Mouse (Mus musculus) hematopoietic multipotent progenitor cell, adult 10-12 weeks (in vitro differentiated cells): ENCODE data around the gene 1700013H16Rik. TPM values are rescaled to one million over a fixed set of nuclear protein-coding genes. Genes with fewer than 3 reads are reported as not detected.

ENCODE experiments used
- polyA plus RNA-seq: library from polyadenylated mRNA; stranded (reverse); fragments of >175 nt; gene quantifications from 2 replicates; pipeline ENCODE4 v1.2.3, GENCODE M21; 2012; ENCODE audit warnings: low replicate concordance

The 1700013H16Rik gene
- not detected in 2 replicates for polyA plus RNA-seq

DNA sequence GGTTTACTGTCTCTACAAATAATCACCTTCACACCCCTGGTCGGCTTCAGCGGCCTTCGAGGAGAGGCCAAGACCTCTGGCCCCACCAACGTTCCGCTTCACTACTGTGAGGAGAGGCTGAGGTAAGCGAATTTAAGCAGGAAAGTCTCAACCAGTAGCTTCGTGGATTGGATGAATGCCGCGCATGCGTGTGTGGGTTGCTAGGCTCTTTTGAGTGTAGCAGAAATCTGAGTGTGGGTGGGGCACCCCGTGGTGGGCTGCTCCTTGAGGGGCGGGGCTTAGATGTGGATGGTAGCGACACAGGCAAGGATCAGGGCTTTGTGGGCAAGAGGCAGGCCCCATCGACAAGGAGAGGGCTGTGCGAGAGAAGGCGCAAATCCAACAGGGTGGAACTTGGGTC lies at the start of gene 1700013H16Rik:
TSS of gene 1700013H16Rik (minus strand) at position 96 of the 400 bp plus-strand sequence.

DNA sequence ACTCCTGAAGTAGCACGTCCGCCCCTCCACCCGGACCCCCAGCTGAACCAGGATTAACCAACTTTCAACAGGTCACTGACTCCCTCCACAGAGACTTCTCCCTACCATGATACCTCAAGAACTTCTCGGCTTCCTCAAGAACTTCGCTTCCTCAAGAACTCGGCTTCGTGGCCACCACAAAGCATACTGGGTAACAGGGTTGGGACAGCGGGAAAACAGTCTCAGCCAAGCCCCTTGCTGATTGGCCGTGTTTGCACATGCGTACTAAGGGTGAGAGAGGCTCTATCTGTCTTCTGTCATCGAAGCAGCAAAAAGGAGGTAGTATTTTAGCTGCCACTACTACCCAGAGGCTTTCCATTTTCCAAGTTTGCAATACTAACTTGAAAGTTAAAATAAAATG lies 39.9 kb upstream of the 1700013H16Rik start, which contains the start of gene Xlr:
TSS of gene Xlr (minus strand) at position 188 of the 400 bp plus-strand sequence.

DNA sequence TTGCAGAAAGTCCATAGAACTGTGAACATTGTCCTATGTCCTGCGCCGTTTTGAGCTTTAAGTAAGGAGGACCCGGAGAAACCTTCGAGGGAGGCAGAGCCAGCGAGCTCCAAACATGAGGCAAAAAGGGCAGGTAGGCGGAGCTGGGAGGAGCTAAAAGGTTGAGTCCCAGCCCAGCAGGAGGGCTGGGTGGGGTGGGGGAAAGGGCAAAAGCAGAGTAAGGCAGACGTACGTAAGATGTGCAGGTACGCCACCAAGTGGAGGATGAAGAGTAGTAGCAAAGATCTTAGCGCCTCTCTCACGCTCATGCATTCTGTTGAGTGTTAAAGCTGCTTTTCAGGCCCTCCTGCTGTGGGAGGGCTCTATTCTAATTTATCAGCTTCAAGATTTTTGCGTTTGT lies 18.6 kb upstream of the 1700013H16Rik start, which contains the start of gene Zfp36l3:
TSS of gene Zfp36l3 (minus strand) at position 119 of the 400 bp plus-strand sequence.

DNA sequence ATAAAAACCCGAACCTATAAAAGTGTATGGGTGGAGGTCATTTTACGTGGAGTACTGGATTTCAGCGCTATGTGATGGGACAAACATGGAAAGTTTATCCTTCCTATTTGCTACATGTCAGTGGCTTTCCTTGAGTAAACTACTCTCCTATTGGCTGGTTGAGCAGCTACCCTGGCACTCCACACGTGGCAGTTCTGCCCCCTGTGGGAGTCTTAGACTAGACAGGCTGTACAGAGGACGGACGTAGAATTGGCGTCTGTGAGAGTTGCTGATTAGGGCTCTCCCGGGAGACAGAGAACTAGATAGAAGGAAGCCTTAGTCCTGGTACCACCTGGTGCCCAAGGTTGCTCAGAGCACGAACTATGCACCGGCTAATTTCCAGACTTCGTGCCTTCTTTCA lies 33.0 kb downstream of the 1700013H16Rik start, which contains the start of gene 4930502E18Rik:
TSS of gene 4930502E18Rik (plus strand) at position 231 of the 400 bp plus-strand sequence.

Other genes starting within 250 kb of the 1700013H16Rik start
- 3.5 and 3.9 TPM in 2 replicates for gene Rtl8c, start 149.8 kb downstream of the 1700013H16Rik start, polyA plus RNA-seq
- gene Gm14597, start 148.9 kb downstream of the 1700013H16Rik start, polyA plus RNA-seq: not detected in 2 replicates
- 7.2 and 29.0 TPM in 2 replicates for gene Rtl8a, start 114.1 kb downstream of the 1700013H16Rik start, polyA plus RNA-seq
- 36.0 and 64.2 TPM in 2 replicates for gene Rtl8b, start 87.4 kb downstream of the 1700013H16Rik start, polyA plus RNA-seq
- gene 4930502E18Rik, start 33.0 kb downstream of the 1700013H16Rik start, polyA plus RNA-seq: not detected in 2 replicates
- 0.16 TPM in 1 of 2 replicates, not detected in the other for gene Zfp36l3, start 18.6 kb upstream of the 1700013H16Rik start, polyA plus RNA-seq
- 0.26 and 1.1 TPM in 2 replicates for gene Xlr, start 39.9 kb upstream of the 1700013H16Rik start, polyA plus RNA-seq